Mouse (Mus musculus) brain, embryonic 14.5 days (tissue): ENCODE measurements around the gene Rnaseh2a.

ENCODE experiments used
- CTCF ChIP-seq: fragments of 200-500 bp; IDR thresholded peaks from 2 replicates; pipeline ENCODE4 v1.5.1; 2012; ENCODE audit warnings: inconsistent platforms, mild to moderate bottlenecking, moderate library complexity, borderline replicate concordance; ENCODE audit not compliant: insufficient read depth, insufficient read length; ENCODE audit errors: extremely low read depth
- POLR2A ChIP-seq: fragments of 200-500 bp; IDR thresholded peaks from 2 replicates; pipeline ENCODE4 v1.6.1; 2012; ENCODE audit warnings: mild to moderate bottlenecking, inconsistent platforms, borderline replicate concordance; ENCODE audit not compliant: poor library complexity, insufficient read depth, insufficient read length, severe bottlenecking; ENCODE audit errors: extremely low read depth

- TF ChIP-seq CTCF (no peak), POLR2A (no peak)
Measured at GRCm38 (mm10) chr8:84970135-84970790, 696 bp upstream of the Rnaseh2a start.
